Mouse (Mus musculus) left cerebral cortex, adult 8-10 months (tissue): Measurements from ENCODE around the gene Ms4a3. TPM values are rescaled to one million over a fixed set of nuclear protein-coding genes. Genes with fewer than 3 reads are reported as not detected.

Source experiments
- DNase-seq, 2 experiments: peaks; one replicate each; pipeline ENCODE4 v3.0.0; 2022; ENCODE audit warnings: low spot score in 2 of 2
- total RNA-seq, 4 experiments: library from RNA; stranded (reverse); gene quantifications; 2 replicates each; pipeline ENCODE4 v1.2.4; 2022

Gene Ms4a3
- total RNA-seq, 4 experiments from 2014 or later = not detected

- DNase-seq = no peak
Observed at GRCm38 (mm10) chr19:11589891-11590449, 50.7 kb downstream of the Ms4a3 start.

GRCm38 (mm10) chr19:11589205-11589604, 51.4 kb downstream of the Ms4a3 start:
- no peak for DNase-seq

Other genes with a start within 250 kb of the Ms4a3 start
- under 1 TPM in 1 of 4 experiments, not detected in 3; 0.53 TPM for gene Ms4a4c, start 236.1 kb downstream of the Ms4a3 start, total RNA-seq
- gene Ms4a4b, start 197.3 kb downstream of the Ms4a3 start, total RNA-seq = 1 to 10 TPM in 1 of 4 experiments, not detected in 3; 1.4 TPM
- 1 to 10 TPM in 3 of 4 experiments, under 1 TPM in 1; 0.78 to 2.2 (median 1.3) TPM for gene Ms4a6c, start 171.5 kb downstream of the Ms4a3 start, total RNA-seq
- 1 to 10 TPM in 1 of 4 experiments, under 1 TPM in 3; 0.28 to 1.3 (median 0.65) TPM for gene Gm8369, start 154.9 kb downstream of the Ms4a3 start, total RNA-seq
- 1 to 10 TPM in 2 of 4 experiments, under 1 TPM in 2; 0.57 to 3.3 (median 1.3) TPM for gene Ms4a6b, start 124.3 kb downstream of the Ms4a3 start, total RNA-seq
- not detected for gene Ms4a4d, start 104.0 kb downstream of the Ms4a3 start, total RNA-seq
- 1 to 10 TPM in 3 of 4 experiments, under 1 TPM in 1; 0.98 to 2.5 (median 2.3) TPM for gene Ms4a6d, start 36.0 kb downstream of the Ms4a3 start, total RNA-seq
- under 1 TPM in 1 of 4 experiments, not detected in 3; 0.40 TPM for gene Ms4a2, start 17.1 kb downstream of the Ms4a3 start, total RNA-seq
- not detected for gene Oosp2, start 19.7 kb upstream of the Ms4a3 start, total RNA-seq
- gene Oosp1, start 50.3 kb upstream of the Ms4a3 start, total RNA-seq = not detected
- gene Oosp3, start 56.2 kb upstream of the Ms4a3 start, total RNA-seq = not detected
- not detected for gene Gif, start 106.7 kb upstream of the Ms4a3 start, total RNA-seq
- 10 to 100 TPM; 36.1 to 45.6 (median 42.7) TPM for gene Mrpl16, start 129.5 kb upstream of the Ms4a3 start, total RNA-seq
- 10 to 100 TPM; 27.7 to 33.8 (median 29.7) TPM for gene Stx3, start 178.6 kb upstream of the Ms4a3 start, total RNA-seq
- gene Olfr1417, start 198.4 kb upstream of the Ms4a3 start, total RNA-seq = not detected
- gene Olfr1418, start 220.2 kb upstream of the Ms4a3 start, total RNA-seq = not detected
- under 1 TPM in 1 of 4 experiments, not detected in 3; 0.13 TPM for gene Olfr1419, start 234.3 kb upstream of the Ms4a3 start, total RNA-seq
- gene Olfr1420, start 245.7 kb upstream of the Ms4a3 start, total RNA-seq = not detected